Mouse (Mus musculus) midbrain, embryonic 16.5 days (tissue): ENCODE results near the gene Bcl7a. TPM values are rescaled to one million over a fixed set of nuclear protein-coding genes. Genes with fewer than 3 reads are reported as not detected.

Experiments used
- ATAC-seq: fragments of 200-750 bp; cut with Nextera tagmentation; 2 replicates; pipeline ENCODE4 v1.8.0; 2017; ENCODE audit warnings: moderate TSS enrichment
- H3K27ac ChIP-seq: fragments of 300-500 bp; sonication (generic); 2 replicates; pipeline ENCODE4 v1.5.1; 2014; ENCODE audit warnings: mild to moderate bottlenecking, low read length, mixed read lengths
- H3K27me3 ChIP-seq: fragments of 300-500 bp; sonication (generic); 2 replicates; pipeline ENCODE4 v1.6.1; 2014; ENCODE audit warnings: low read depth, low read length, mixed read lengths; ENCODE audit not compliant: control insufficient read depth, insufficient read depth
- H3K36me3 ChIP-seq: fragments of 300-500 bp; sonication (generic); 2 replicates; pipeline ENCODE4 v1.6.1; 2014; ENCODE audit warnings: mild to moderate bottlenecking, low read length, moderate library complexity, mixed read lengths; ENCODE audit not compliant: control insufficient read depth, insufficient read depth
- H3K4me1 ChIP-seq: fragments of 300-500 bp; sonication (generic); 2 replicates; pipeline ENCODE4 v1.6.1; 2014; ENCODE audit warnings: mild to moderate bottlenecking, low read length, mixed read lengths; ENCODE audit not compliant: control insufficient read depth, insufficient read depth
- H3K4me2 ChIP-seq: fragments of 300-500 bp; sonication (generic); 2 replicates; pipeline ENCODE4 v1.6.1; 2014; ENCODE audit warnings: mild to moderate bottlenecking, low read length, mixed read lengths
- H3K4me3 ChIP-seq: fragments of 300-500 bp; sonication (generic); 2 replicates; pipeline ENCODE4 v1.5.1; 2014; ENCODE audit warnings: low read depth, mild to moderate bottlenecking, low read length, moderate library complexity, mixed read lengths
- H3K9ac ChIP-seq: fragments of 300-500 bp; sonication (generic); 2 replicates; pipeline ENCODE4 v1.6.1; 2014; ENCODE audit warnings: low read depth, low read length, mixed read lengths
- H3K9me3 ChIP-seq: fragments of 300-500 bp; sonication (generic); replicated peaks from 2 replicates; pipeline ENCODE4 v1.6.1; 2014; ENCODE audit warnings: mild to moderate bottlenecking, low read length, mixed read lengths; ENCODE audit not compliant: control insufficient read depth, poor library complexity, severe bottlenecking
- WGBS: fragments of 180-500 bp; shearing (Covaris S2); extraction: QIAGEN DNeasy Blood & Tissue Kit; methylation state at CpG from one replicate; pipeline ENCODE4 v1.1.7; 2014; 5-methylcytosine and 5-hydroxymethylcytosine counted together
- polyA plus RNA-seq: library from polyadenylated mRNA; unstranded; fragments of >200 nt; fragmentation: Nextera tagmentation; extraction: Ambion mirVana; gene quantifications from 2 replicates; pipeline ENCODE4 v1.2.1, GENCODE M21; 2015

Gene Bcl7a
- polyA plus RNA-seq, 1 experiment from 2014 or later = 34.1 TPM

DNA sequence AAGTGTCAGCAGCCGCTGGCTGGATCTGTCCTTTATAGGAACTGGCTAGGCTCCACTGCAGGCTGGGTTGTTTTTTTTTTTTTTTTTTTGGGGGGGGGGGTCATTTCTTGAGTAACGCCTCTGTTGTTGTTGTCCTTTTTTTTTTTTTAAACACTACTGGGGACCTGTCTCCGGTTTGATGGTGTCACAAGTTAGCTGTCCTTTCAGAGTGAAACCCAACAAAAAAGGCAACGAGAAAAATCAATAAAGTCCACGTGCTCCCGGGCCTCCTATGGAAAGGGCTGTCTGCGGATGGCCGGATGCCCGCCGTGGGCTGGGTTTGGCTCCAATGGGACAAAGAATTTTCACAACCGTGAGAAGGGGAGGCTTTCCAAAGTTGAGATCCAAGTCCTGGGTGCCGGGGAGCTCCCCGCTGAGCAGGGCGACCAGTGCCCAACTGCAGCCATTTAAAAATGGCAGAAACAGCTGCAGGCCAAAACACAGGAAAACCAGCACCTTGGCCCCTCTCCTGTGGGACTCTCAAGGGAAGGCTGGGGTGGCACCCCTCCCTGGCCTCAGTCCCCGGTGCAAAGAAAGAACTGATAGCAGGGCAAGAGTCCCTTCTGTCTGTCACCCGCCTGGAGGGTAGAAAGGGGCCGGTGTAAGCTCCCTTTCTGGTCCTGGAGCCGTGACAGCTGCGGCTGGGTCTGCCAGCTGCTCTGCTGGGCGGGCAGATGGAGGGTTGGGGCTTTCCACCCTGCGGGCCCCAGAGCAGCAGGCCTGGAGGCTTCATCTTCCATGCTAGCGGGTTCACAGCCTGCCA, 2.4 kb downstream of the Bcl7a start:
- WGBS = 2% methylated on average over 22 of the region's 22 CpGs
- no peaks in the 10 kb centered on the region for H3K27me3 ChIP-seq
- peak overlapping the region; percentile 96 for H3K4me2 ChIP-seq
- no peaks in the 10 kb centered on the region for H3K9me3 ChIP-seq
- H3K36me3 ChIP-seq = no peaks in the 10 kb centered on the region
- peak overlapping the region; percentile 98 for H3K27ac ChIP-seq
- H3K4me1 ChIP-seq = peaks cover 24% of the 10 kb centered on the region
- peak; percentile 31 for ATAC-seq
- peak overlapping the region; percentile 88 for H3K4me3 ChIP-seq
- H3K9ac ChIP-seq = peak overlapping the region; percentile 96

DNA sequence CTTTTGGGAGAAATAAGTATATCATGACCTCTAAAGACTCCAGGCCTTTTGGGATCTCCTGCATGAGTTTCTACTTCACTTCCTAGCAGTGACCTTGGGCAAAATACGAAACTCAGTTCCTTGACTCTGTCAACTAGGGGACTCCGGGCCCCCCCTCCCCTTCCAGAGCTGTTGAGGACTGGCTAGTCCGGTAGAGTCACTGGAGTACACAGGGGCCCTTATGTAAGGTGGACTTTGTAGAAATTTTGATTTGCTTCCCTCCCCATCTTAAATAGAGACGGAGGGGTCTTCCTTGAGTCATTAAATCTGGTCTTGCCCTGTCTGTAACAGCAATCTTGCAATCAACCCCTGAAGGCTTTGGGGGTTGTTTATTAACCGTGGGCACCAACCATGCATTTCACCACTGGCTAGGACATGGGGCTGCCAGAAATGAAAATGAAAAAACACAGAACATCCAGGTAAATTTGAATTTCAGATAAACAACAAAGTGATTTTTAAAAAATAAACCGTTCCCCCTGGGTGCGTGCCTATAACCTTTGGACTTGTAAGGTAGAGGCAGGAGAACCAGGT, 3.2 kb downstream of the Bcl7a start:
- 57% methylated on average over 7 of the region's 7 CpGs for WGBS
- no peak for ATAC-seq
- no peaks in the 10 kb centered on the region for H3K36me3 ChIP-seq
- peak overlapping the region; percentile 96 for H3K4me2 ChIP-seq
- peaks cover 24% of the 10 kb centered on the region for H3K4me1 ChIP-seq
- peak overlapping the region; percentile 96 for H3K9ac ChIP-seq
- no peaks in the 10 kb centered on the region for H3K9me3 ChIP-seq
- peak overlapping the region; percentile 98; the same call in 1 of the 2 replicates for H3K27ac ChIP-seq
- H3K4me3 ChIP-seq = peak overlapping the region; percentile 88
- no peaks in the 10 kb centered on the region for H3K27me3 ChIP-seq

DNA sequence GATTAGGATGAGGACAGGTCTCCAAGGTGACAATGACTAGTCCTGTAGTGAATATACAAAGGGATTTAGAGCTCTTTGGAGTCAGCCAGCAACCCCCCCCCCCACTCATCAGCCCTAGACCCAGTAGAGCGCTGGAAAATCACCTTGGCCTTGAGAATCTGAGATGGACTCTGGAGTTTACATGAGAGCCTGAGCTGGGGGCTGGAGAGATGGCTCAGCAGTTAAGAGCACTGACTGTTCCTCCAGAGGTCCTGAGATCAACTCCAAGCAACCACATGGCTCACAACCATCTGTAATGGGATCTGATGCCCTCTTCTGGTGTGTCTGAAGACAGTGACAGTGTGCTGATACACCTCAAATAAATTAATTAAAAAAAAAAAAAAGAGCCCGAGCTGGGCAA, 4.4 kb downstream of the Bcl7a start:
- Histone ChIP-seq H3K9ac (no peak overlapping the region), H3K27ac (no peak overlapping the region), H3K9me3 (no peaks in the 10 kb centered on the region), H3K27me3 (no peaks in the 10 kb centered on the region), H3K4me2 (no peak overlapping the region), H3K4me1 (peaks cover 24% of the 10 kb centered on the region), H3K36me3 (no peaks in the 10 kb centered on the region), H3K4me3 (no peak overlapping the region)
- WGBS = 75% methylated on average over 2 of the region's 2 CpGs
- no peak for ATAC-seq

DNA sequence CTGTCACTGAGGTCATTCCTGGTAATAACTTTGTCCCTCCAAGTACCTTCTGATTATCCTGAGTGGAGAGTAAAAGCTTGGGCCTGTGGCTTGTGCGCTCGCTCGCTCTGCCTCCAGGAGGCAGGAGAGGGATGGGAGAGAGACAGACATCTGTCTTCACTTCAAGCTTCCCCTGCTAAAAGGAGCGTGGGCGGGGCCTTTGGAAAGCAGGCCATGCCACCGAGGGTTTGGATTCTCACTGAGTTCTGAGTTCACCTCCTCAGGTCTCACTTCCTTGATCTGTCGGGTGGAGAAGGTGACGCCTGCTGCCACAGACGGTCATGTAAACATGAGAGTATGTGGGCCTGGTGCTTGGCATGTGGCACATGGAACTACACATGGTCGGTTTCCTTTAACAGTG, 6.8 kb downstream of the Bcl7a start:
- H3K27me3 ChIP-seq = no peaks in the 10 kb centered on the region

DNA sequence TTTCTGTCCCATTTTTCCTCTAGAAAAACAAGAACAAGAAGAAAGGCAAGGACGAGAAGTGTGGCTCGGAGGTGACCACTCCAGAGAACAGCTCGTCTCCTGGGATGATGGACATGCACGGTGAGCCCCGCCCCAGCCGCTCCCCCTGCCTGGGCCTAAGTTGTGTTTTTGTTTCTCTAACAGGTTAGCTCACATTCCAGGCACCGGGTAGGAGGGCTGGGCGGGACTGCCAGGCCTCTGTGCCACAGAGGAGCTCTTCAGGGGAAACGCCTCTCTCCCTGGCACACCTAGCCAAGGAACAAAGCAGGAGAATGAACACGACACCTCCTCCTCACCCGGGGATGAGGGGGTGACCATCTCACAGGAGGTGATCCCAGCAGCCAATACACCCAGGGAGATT, 12.3 kb downstream of the Bcl7a start:
- WGBS = 89% methylated on average over 11 of the region's 11 CpGs
- no peaks in the 10 kb centered on the region for H3K27me3 ChIP-seq
- no peak overlapping the region for H3K27ac ChIP-seq
- H3K9me3 ChIP-seq = no peaks in the 10 kb centered on the region
- H3K4me1 ChIP-seq = no peaks in the 10 kb centered on the region
- no peak overlapping the region for H3K9ac ChIP-seq
- H3K4me3 ChIP-seq = no peak overlapping the region
- no peak overlapping the region for H3K4me2 ChIP-seq
- ATAC-seq = no peak
- H3K36me3 ChIP-seq = peaks cover 16% of the 10 kb centered on the region

More for the DNA sequence above, 6.8 kb downstream of the Bcl7a start:
- Histone ChIP-seq H3K4me2 (no peak overlapping the region), H3K4me3 (no peak overlapping the region), H3K27ac (no peak overlapping the region), H3K4me1 (peaks cover 17% of the 10 kb centered on the region), H3K36me3 (no peaks in the 10 kb centered on the region), H3K9me3 (no peaks in the 10 kb centered on the region), H3K9ac (no peak overlapping the region)
- WGBS = 70% methylated on average over 10 of the region's 10 CpGs
- no peak for ATAC-seq

DNA sequence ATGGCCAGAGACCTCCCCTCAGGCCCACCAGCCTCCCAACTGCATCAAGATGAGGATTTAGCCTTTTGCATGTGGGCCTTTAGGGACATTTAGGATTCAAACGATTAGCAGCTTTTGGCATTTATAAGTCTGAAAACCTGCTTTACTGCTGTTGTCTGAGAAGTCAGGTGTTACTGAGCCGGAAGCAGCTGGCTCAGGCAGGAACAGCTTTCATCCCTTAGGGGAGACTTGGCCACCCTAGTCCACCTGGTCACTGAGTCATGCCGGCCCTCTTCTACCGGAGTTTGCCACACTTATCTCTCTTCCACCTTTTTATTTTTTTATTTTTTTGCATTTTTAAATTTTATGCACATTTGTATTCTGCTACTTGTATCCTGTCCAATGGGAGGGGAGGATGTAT, 13.6 kb downstream of the Bcl7a start:
- no peaks in the 10 kb centered on the region for H3K4me1 ChIP-seq
- H3K9me3 ChIP-seq = no peaks in the 10 kb centered on the region
- no peak overlapping the region for H3K4me3 ChIP-seq
- H3K27me3 ChIP-seq = no peaks in the 10 kb centered on the region
- H3K4me2 ChIP-seq = no peak overlapping the region
- H3K9ac ChIP-seq = no peak overlapping the region
- H3K36me3 ChIP-seq = peaks cover 23% of the 10 kb centered on the region
- no peak for ATAC-seq
- WGBS = 93% methylated on average over 4 of the region's 4 CpGs
- no peak overlapping the region for H3K27ac ChIP-seq

DNA sequence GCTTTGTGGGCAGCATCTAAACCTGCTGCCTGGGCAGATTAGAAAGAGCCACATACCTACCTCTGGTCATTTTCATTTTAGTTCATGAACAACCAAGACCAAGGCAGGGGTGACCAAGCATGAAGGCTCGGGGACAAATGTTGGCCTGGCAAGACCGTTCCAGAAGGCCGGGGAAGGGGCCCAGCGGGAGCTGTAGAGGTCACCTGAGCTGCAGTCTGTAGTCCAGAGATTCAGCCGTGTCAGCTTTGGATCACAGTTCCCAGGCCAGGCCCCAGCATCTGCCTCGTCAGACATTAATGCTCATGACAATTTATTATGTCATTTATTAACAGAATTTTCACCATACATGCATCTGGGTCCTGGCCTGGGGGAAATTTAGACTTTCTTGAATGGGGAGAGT, 15.8 kb downstream of the Bcl7a start:
- H3K27ac ChIP-seq = no peak overlapping the region
- no peak overlapping the region for H3K9ac ChIP-seq
- no peaks in the 10 kb centered on the region for H3K4me1 ChIP-seq
- peaks cover 23% of the 10 kb centered on the region for H3K36me3 ChIP-seq
- H3K4me3 ChIP-seq = no peak overlapping the region
- H3K4me2 ChIP-seq = no peak overlapping the region
- WGBS = 85% methylated on average over 6 of the region's 6 CpGs
- no peak for ATAC-seq
- H3K9me3 ChIP-seq = no peaks in the 10 kb centered on the region
- no peaks in the 10 kb centered on the region for H3K27me3 ChIP-seq

DNA sequence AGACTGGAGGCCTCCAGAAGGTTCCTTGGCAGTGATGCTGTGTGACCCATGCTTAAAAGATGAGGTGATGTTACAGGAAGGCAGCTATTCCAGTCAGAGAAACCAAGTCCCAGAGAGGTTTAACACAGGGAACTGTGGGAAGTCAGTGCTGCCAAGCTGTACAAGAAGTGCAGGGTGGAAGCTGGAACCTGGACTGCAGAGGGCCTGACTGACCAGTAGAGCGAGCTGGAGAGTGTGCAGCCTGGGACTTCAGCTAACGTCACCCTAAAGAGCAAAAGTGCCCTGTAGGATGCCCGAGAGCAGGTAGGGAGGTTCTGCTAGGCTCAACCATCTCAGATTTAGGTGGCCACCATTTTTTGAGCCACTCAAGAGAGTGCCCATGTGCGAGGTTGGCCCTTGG, 19.3 kb downstream of the Bcl7a start:
- Histone ChIP-seq H3K4me3 (no peak overlapping the region), H3K4me1 (no peaks in the 10 kb centered on the region), H3K27ac (no peak overlapping the region), H3K27me3 (no peaks in the 10 kb centered on the region), H3K9me3 (no peaks in the 10 kb centered on the region), H3K36me3 (peaks cover 24% of the 10 kb centered on the region), H3K4me2 (no peak overlapping the region), H3K9ac (no peak overlapping the region)
- 88% methylated on average over 4 of the region's 4 CpGs for WGBS
- no peak for ATAC-seq

DNA sequence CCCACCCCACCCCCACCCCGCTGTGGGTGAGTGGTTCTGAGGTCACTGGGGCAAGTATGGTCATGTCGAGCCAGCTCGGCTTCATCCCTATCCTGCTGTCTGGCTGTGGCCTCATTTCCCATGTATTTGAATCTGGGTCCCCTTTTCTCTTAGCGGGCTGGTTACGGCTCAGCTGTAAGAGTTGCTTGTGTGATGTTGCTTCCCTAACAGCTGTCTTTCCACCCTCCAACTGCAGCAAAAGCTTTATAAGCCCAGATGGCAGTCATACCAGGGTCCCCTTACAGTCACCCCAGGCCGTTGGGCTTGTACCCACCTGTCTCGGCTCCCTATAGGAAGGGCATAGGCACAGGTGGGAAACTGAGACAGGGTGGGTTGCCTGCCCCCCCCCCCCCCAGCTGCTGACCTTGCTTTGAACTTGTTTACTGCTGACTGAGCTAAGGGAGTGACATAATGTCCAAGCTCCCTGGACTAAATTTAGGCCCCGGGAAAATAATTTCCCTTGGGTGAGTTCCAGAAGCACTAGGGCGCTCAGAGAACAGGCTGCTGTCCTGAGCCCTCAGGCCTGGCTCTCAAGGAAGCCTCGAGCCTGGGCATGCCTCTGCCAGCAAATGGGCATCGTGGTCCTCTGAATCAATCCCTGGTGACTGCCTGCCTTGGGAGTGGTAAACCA, 20.8 kb downstream of the Bcl7a start:
- H3K36me3 ChIP-seq = peaks cover 21% of the 10 kb centered on the region
- no peaks in the 10 kb centered on the region for H3K4me1 ChIP-seq
- no peaks in the 10 kb centered on the region for H3K27me3 ChIP-seq
- no peak overlapping the region for H3K27ac ChIP-seq
- ATAC-seq = no peak
- WGBS = 87% methylated on average over 11 of the region's 11 CpGs
- no peak overlapping the region for H3K9ac ChIP-seq
- H3K4me3 ChIP-seq = no peak overlapping the region
- no peak overlapping the region for H3K4me2 ChIP-seq
- no peaks in the 10 kb centered on the region for H3K9me3 ChIP-seq
